Mouse (Mus musculus): ENCODE data around the gene Pcbd2. TPM values are rescaled to one million over a fixed set of nuclear protein-coding genes. Genes with fewer than 3 reads are reported as not detected.

Gene Pcbd2
- polyA plus RNA-seq, 1 experiment from 2014 or later = 18.4 TPM

- Histone ChIP-seq H3K4me1 (no peaks in the 10 kb centered on the region), H3K4me3 (no peak overlapping the region), H3K36me3 (no peaks in the 10 kb centered on the region), H3K9ac (replicated peaks) (no peak overlapping the region), H3K27me3 (no peaks in the 10 kb centered on the region), H3K27ac (replicated peaks) (no peak overlapping the region), H3K9me3 (no peaks in the 10 kb centered on the region), H3K4me2 (replicated peaks) (no peak overlapping the region)
- 75% methylated on average over 5 of the region's 5 CpGs for WGBS
- ATAC-seq (replicated peaks) = no peak
These were observed 83.8 kb downstream of the Pcbd2 start for GRCm38 (mm10) chr13:55810947-55811346.

- no peak overlapping the region for H3K4me3 ChIP-seq
- 56% methylated on average over 5 of the region's 5 CpGs for WGBS
- ATAC-seq (replicated peaks) = no peak
- no peaks in the 10 kb centered on the region for H3K9me3 ChIP-seq
- H3K9ac ChIP-seq (replicated peaks) = no peak overlapping the region
- H3K27ac ChIP-seq (replicated peaks) = no peak overlapping the region
- peaks cover 10% of the 10 kb centered on the region; the same call in 1 of the 2 replicates for H3K4me1 ChIP-seq
- H3K36me3 ChIP-seq = no peaks in the 10 kb centered on the region
- no peak overlapping the region for H3K4me2 ChIP-seq (replicated peaks)
- H3K27me3 ChIP-seq = no peaks in the 10 kb centered on the region
These were observed 86.4 kb downstream of the Pcbd2 start for GRCm38 (mm10) chr13:55813490-55814016.

GRCm38 (mm10) chr13:55814834-55815233, 87.7 kb downstream of the Pcbd2 start:
- no peak for ATAC-seq (replicated peaks)
- Histone ChIP-seq H3K36me3 (no peaks in the 10 kb centered on the region), H3K9ac (replicated peaks) (no peak overlapping the region), H3K27me3 (no peaks in the 10 kb centered on the region; the same call in 1 of the 2 replicates), H3K9me3 (no peaks in the 10 kb centered on the region), H3K4me2 (replicated peaks) (no peak overlapping the region), H3K4me1 (peaks cover 10% of the 10 kb centered on the region; the same call in 1 of the 2 replicates), H3K27ac (replicated peaks) (no peak overlapping the region), H3K4me3 (no peak overlapping the region)
- 87% methylated on average over 6 of the region's 6 CpGs for WGBS

- peaks cover 12% of the 10 kb centered on the region; the same call in 1 of the 2 replicates for H3K4me1 ChIP-seq
- WGBS = 63% methylated on average over 5 of the region's 5 CpGs
These were observed 95.3 kb downstream of the Pcbd2 start for GRCm38 (mm10) chr13:55822499-55822898.

GRCm38 (mm10) chr13:55824151-55824945, 97.2 kb downstream of the Pcbd2 start:
- Histone ChIP-seq H3K27ac (replicated peaks) (no peak overlapping the region), H3K27me3 (peaks cover 76% of the 10 kb centered on the region), H3K4me3 (no peak overlapping the region), H3K9ac (replicated peaks) (no peak overlapping the region), H3K36me3 (no peaks in the 10 kb centered on the region), H3K9me3 (no peaks in the 10 kb centered on the region), H3K4me2 (replicated peaks) (no peak overlapping the region), H3K4me1 (peaks cover 8% of the 10 kb centered on the region; the same call in 1 of the 2 replicates)
- no peak for ATAC-seq (replicated peaks)
- WGBS = 9% methylated on average over 10 of the region's 10 CpGs

More at GRCm38 (mm10) chr13:55822499-55822898, 95.3 kb downstream of the Pcbd2 start:
- Histone ChIP-seq H3K36me3 (no peaks in the 10 kb centered on the region), H3K9ac (replicated peaks) (no peak overlapping the region), H3K4me3 (no peak overlapping the region), H3K9me3 (no peaks in the 10 kb centered on the region), H3K27ac (replicated peaks) (no peak overlapping the region), H3K4me2 (replicated peaks) (no peak overlapping the region), H3K27me3 (peaks cover 58% of the 10 kb centered on the region)
- no peak for ATAC-seq (replicated peaks)

- Histone ChIP-seq H3K36me3 (no peaks in the 10 kb centered on the region), H3K4me2 (replicated peaks) (no peak overlapping the region), H3K27me3 (peaks cover 84% of the 10 kb centered on the region), H3K9me3 (no peaks in the 10 kb centered on the region), H3K27ac (replicated peaks) (no peak overlapping the region), H3K4me1 (peaks cover 9% of the 10 kb centered on the region; the same call in 1 of the 2 replicates), H3K9ac (replicated peaks) (no peak overlapping the region), H3K4me3 (no peak overlapping the region)
- ATAC-seq (replicated peaks) = peak; percentile 57; the same call in 1 of the 2 replicates
- under 1% methylated on average over 32 of the region's 32 CpGs for WGBS
These were observed 98.1 kb downstream of the Pcbd2 start for GRCm38 (mm10) chr13:55825245-55825681.

- Histone ChIP-seq H3K36me3 (no peaks in the 10 kb centered on the region), H3K27ac (replicated peaks) (no peak overlapping the region), H3K4me1 (peaks cover 18% of the 10 kb centered on the region), H3K27me3 (peaks cover 88% of the 10 kb centered on the region), H3K4me3 (no peak overlapping the region), H3K9ac (replicated peaks) (no peak overlapping the region), H3K4me2 (replicated peaks) (no peak overlapping the region), H3K9me3 (no peaks in the 10 kb centered on the region)
- ATAC-seq (replicated peaks) = no peak
- 1% methylated on average over 56 of the region's 56 CpGs for WGBS
These were observed 99.0 kb downstream of the Pcbd2 start for GRCm38 (mm10) chr13:55826008-55826671.

Other genes with a start within 250 kb of the Pcbd2 start
- gene Dbn1, start 239.3 kb upstream of the Pcbd2 start, polyA plus RNA-seq (2015; fragmentation: Nextera tagmentation; extraction: Ambion mirVana) = 732 and 750 TPM in 2 replicates
- 135 and 138 TPM in 2 replicates for gene Pdlim7, start 213.7 kb upstream of the Pcbd2 start, polyA plus RNA-seq (2015; fragmentation: Nextera tagmentation; extraction: Ambion mirVana)
- 3.6 and 4.0 TPM in 2 replicates for gene Dok3, start 198.1 kb upstream of the Pcbd2 start, polyA plus RNA-seq (2015; fragmentation: Nextera tagmentation; extraction: Ambion mirVana)
- 67.2 and 68.4 TPM in 2 replicates for gene Ddx41, start 190.7 kb upstream of the Pcbd2 start, polyA plus RNA-seq (2015; fragmentation: Nextera tagmentation; extraction: Ambion mirVana)
- gene Fam193b, start 156.2 kb upstream of the Pcbd2 start, polyA plus RNA-seq (2015; fragmentation: Nextera tagmentation; extraction: Ambion mirVana) = 62.4 and 64.3 TPM in 2 replicates
- 95.0 and 113 TPM in 2 replicates for gene Tmed9, start 153.6 kb upstream of the Pcbd2 start, polyA plus RNA-seq (2015; fragmentation: Nextera tagmentation; extraction: Ambion mirVana)
- gene B4galt7, start 127.5 kb upstream of the Pcbd2 start, polyA plus RNA-seq (2015; fragmentation: Nextera tagmentation; extraction: Ambion mirVana) = 36.2 and 39.0 TPM in 2 replicates
- 97.2 and 97.4 TPM in 2 replicates for gene Caml, start 104.4 kb upstream of the Pcbd2 start, polyA plus RNA-seq (2015; fragmentation: Nextera tagmentation; extraction: Ambion mirVana)
- 33.8 TPM in 2 replicates for gene Ddx46, start 92.3 kb upstream of the Pcbd2 start, polyA plus RNA-seq (2015; fragmentation: Nextera tagmentation; extraction: Ambion mirVana)
- 70.6 and 70.8 TPM in 2 replicates for gene B230219D22Rik, start 34.2 kb upstream of the Pcbd2 start, polyA plus RNA-seq (2015; fragmentation: Nextera tagmentation; extraction: Ambion mirVana)
- gene Txndc15, start 12.7 kb upstream of the Pcbd2 start, polyA plus RNA-seq (2015; fragmentation: Nextera tagmentation; extraction: Ambion mirVana) = 119 and 121 TPM in 2 replicates
- not detected in 2 replicates for gene Catsper3, start 57.2 kb downstream of the Pcbd2 start, polyA plus RNA-seq (2015; fragmentation: Nextera tagmentation; extraction: Ambion mirVana)
- not detected in 2 replicates for gene Pitx1, start 108.8 kb downstream of the Pcbd2 start, polyA plus RNA-seq (2015; fragmentation: Nextera tagmentation; extraction: Ambion mirVana)

Measured in forebrain, embryonic 15.5 days (tissue).